Mouse (Mus musculus) MEL (cell line): ENCODE measurements around the gene Pik3r1.

Source experiments
- BHLHE40 ChIP-seq: IDR thresholded peaks from 2 replicates; pipeline ENCODE4 v1.6.1; 2012; ENCODE audit warnings: low read depth, mild to moderate bottlenecking, inconsistent platforms, low read length, improper control_type of control experiment, borderline replicate concordance
- CHD2 ChIP-seq: IDR thresholded peaks from 2 replicates; pipeline ENCODE4 v1.6.1; 2011; ENCODE audit warnings: low read length, improper control_type of control experiment
- CTCF ChIP-seq, 3 experiments: IDR thresholded peaks in 2 of 3; conservative IDR thresholded peaks in 1 of 3; 2 replicates each; pipeline ENCODE4 v1.5.1; 2011 to 2012; ENCODE audit warnings: low read length in 3 of 3, low read depth in 2 of 3, mild to moderate bottlenecking in 2 of 3, improper control_type of control experiment in 1 of 3, inconsistent platforms in 1 of 3, mixed read lengths in 1 of 3, moderate library complexity in 1 of 3; ENCODE audit not compliant: control insufficient read depth in 1 of 3, insufficient read depth in 1 of 3, poor library complexity in 1 of 3, severe bottlenecking in 1 of 3
- EP300 ChIP-seq, 2 experiments: IDR thresholded peaks; 2 replicates each; pipeline ENCODE4 v1.6.1; 2011; ENCODE audit warnings: improper control_type of control experiment in 2 of 2, low read length in 2 of 2, low read depth in 1 of 2, mild to moderate bottlenecking in 1 of 2
- ETS1 ChIP-seq: IDR thresholded peaks from 2 replicates; pipeline ENCODE4 v1.6.1; 2012; ENCODE audit warnings: low read depth, mild to moderate bottlenecking, inconsistent platforms, low read length, improper control_type of control experiment, moderate library complexity
- JUND ChIP-seq: IDR thresholded peaks from 2 replicates; pipeline ENCODE4 v1.6.1; 2011; ENCODE audit warnings: low read depth, mild to moderate bottlenecking, improper control_type of control experiment, low read length
- MAX ChIP-seq: IDR thresholded peaks from 2 replicates; pipeline ENCODE4 v1.6.1; 2011; ENCODE audit warnings: low read length, improper control_type of control experiment
- POLR2A ChIP-seq, 2 experiments: IDR thresholded peaks; 2 replicates each; pipeline ENCODE4 v1.6.1; 2011 to 2012; ENCODE audit warnings: low read length in 2 of 2, mild to moderate bottlenecking in 2 of 2, control low read depth in 1 of 2, improper control_type of control experiment in 1 of 2, low read depth in 1 of 2, moderate library complexity in 1 of 2; ENCODE audit not compliant: control insufficient read depth in 1 of 2, insufficient read depth in 1 of 2, poor library complexity in 1 of 2
- RCOR1 ChIP-seq: IDR thresholded peaks from 2 replicates; pipeline ENCODE4 v1.6.1; 2012; ENCODE audit warnings: low read depth, mild to moderate bottlenecking, inconsistent platforms, low read length, improper control_type of control experiment
- SMC3 ChIP-seq: IDR thresholded peaks from 2 replicates; pipeline ENCODE4 v1.6.1; 2011; ENCODE audit warnings: low read depth, low read length, improper control_type of control experiment
- TAL1 ChIP-seq: IDR thresholded peaks from 2 replicates; pipeline ENCODE4 v1.6.1; 2012; ENCODE audit warnings: mild to moderate bottlenecking, inconsistent platforms, low read length, moderate library complexity, mixed read lengths
- USF2 ChIP-seq, 2 experiments: IDR thresholded peaks; 2 replicates each; pipeline ENCODE4 v1.6.1; 2011 to 2012; ENCODE audit warnings: improper control_type of control experiment in 2 of 2, low read length in 2 of 2, borderline replicate concordance in 1 of 2, inconsistent platforms in 1 of 2, low read depth in 1 of 2, mild to moderate bottlenecking in 1 of 2; ENCODE audit not compliant: insufficient read depth in 1 of 2
- ZC3H11A ChIP-seq: IDR thresholded peaks from 2 replicates; pipeline ENCODE4 v1.6.1; 2012; ENCODE audit warnings: low read depth, mild to moderate bottlenecking, inconsistent platforms, low read length, improper control_type of control experiment
- ZKSCAN1 ChIP-seq: IDR thresholded peaks from 2 replicates; pipeline ENCODE4 v1.6.1; 2012; ENCODE audit warnings: low read depth, mild to moderate bottlenecking, inconsistent platforms, low read length, improper control_type of control experiment, moderate library complexity

- TF ChIP-seq CHD2 (no peak), CTCF (IDR thresholded peaks at IDR 0.05 in 2 of 3, conservative IDR thresholded peaks at IDR 0.05 in 1 of 3; ENCODE audit: control insufficient read depth in 1 of 3, insufficient read depth in 1 of 3, low read depth in 2 of 3, low read length in 3 of 3, poor library complexity in 1 of 3, severe bottlenecking in 1 of 3) (no peak), POLR2A (IDR thresholded peaks at IDR 0.05; ENCODE audit: control insufficient read depth in 1 of 2, insufficient read depth in 1 of 2, low read depth in 1 of 2, low read length in 2 of 2, poor library complexity in 1 of 2) (no peak), JUND (no peak), BHLHE40 (no peak), TAL1 (no peak), RCOR1 (no peak), ZC3H11A (no peak), ETS1 (no peak), SMC3 (no peak), EP300 (IDR thresholded peaks at IDR 0.05; ENCODE audit: low read depth in 1 of 2, low read length in 2 of 2) (no peak), MAX (no peak), USF2 (IDR thresholded peaks at IDR 0.05; ENCODE audit: borderline replicate concordance in 1 of 2, insufficient read depth in 1 of 2, low read depth in 1 of 2, low read length in 2 of 2) (no peak), ZKSCAN1 (no peak)
Observed at GRCm38 (mm10) chr13:101696827-101697226, 71.2 kb downstream of the Pik3r1 start.
